Mouse (Mus musculus): ENCODE data around the gene Phgdh. TPM values are rescaled to one million over a fixed set of nuclear protein-coding genes. Genes with fewer than 3 reads are reported as not detected.

Gene Phgdh
- total and polyA plus RNA-seq, 3 experiments: 9.7 to 22.3 (median 16.6) TPM

- DNase-seq: no peak
Observed at GRCm38 (mm10) chr3:98295965-98296364, 43.8 kb downstream of the Phgdh start.

- no peak for DNase-seq
Observed at GRCm38 (mm10) chr3:98291044-98291443, 48.7 kb downstream of the Phgdh start.

GRCm38 (mm10) chr3:98283205-98283604, 56.6 kb downstream of the Phgdh start:
- no peak for DNase-seq

GRCm38 (mm10) chr3:98282422-98282821, 57.4 kb downstream of the Phgdh start:
- no peak for DNase-seq

- peak; percentile 54 for DNase-seq
Observed at GRCm38 (mm10) chr3:98280933-98281678, 58.7 kb downstream of the Phgdh start.

GRCm38 (mm10) chr3:98280204-98280932, 59.4 kb downstream of the Phgdh start, which contains the start of gene Hmgcs2:
Gene Hmgcs2, plus strand, starts transcription at chr3:98280435.
- peak; percentile 32 for DNase-seq

GRCm38 (mm10) chr3:98279682-98280081, 60.1 kb downstream of the Phgdh start:
- DNase-seq: no peak

- no peak for DNase-seq
Observed at GRCm38 (mm10) chr3:98273623-98274398, 66.0 kb downstream of the Phgdh start.

GRCm38 (mm10) chr3:98267249-98267651, 72.5 kb downstream of the Phgdh start:
- DNase-seq: peak; percentile 58

Other genes starting within 250 kb of the Phgdh start
- not detected for gene Adam30, start 179.4 kb downstream of the Phgdh start, total RNA-seq (2021)
- not detected in 2 replicates for gene Adam30, start 179.4 kb downstream of the Phgdh start, polyA plus RNA-seq (2012; rRNA removed)
- gene Reg4, start 117.8 kb downstream of the Phgdh start, total RNA-seq (2021): not detected
- gene Reg4, start 117.8 kb downstream of the Phgdh start, polyA plus RNA-seq (2012; rRNA removed): not detected in 2 replicates
- 10 to 100 TPM; 11.1 to 13.2 TPM for gene Hmgcs2, start 59.6 kb downstream of the Phgdh start, total RNA-seq (2021)
- 2.7 and 3.9 TPM in 2 replicates for gene Hmgcs2, start 59.6 kb downstream of the Phgdh start, polyA plus RNA-seq (2012; rRNA removed)
- 1 to 10 TPM; 3.3 to 7.8 TPM for gene Zfp697, start 42.5 kb upstream of the Phgdh start, total RNA-seq (2021)
- 4.3 and 5.0 TPM in 2 replicates for gene Zfp697, start 42.5 kb upstream of the Phgdh start, polyA plus RNA-seq (2012; rRNA removed)
- gene Gm4450, start 117.1 kb upstream of the Phgdh start, total RNA-seq (2021): not detected
- not detected in 2 replicates for gene Gm4450, start 117.1 kb upstream of the Phgdh start, polyA plus RNA-seq (2012; rRNA removed)
- gene Hsd3b4, start 170.5 kb upstream of the Phgdh start, total RNA-seq (2021): not detected
- gene Hsd3b4, start 170.5 kb upstream of the Phgdh start, polyA plus RNA-seq (2012; rRNA removed): not detected in 2 replicates
- not detected for gene Gm10681, start 248.8 kb upstream of the Phgdh start, total RNA-seq (2021)
- gene Gm10681, start 248.8 kb upstream of the Phgdh start, polyA plus RNA-seq (2012; rRNA removed): not detected in 2 replicates